Mouse (Mus musculus): Measurements from ENCODE around the gene Tfr2.

DNA sequence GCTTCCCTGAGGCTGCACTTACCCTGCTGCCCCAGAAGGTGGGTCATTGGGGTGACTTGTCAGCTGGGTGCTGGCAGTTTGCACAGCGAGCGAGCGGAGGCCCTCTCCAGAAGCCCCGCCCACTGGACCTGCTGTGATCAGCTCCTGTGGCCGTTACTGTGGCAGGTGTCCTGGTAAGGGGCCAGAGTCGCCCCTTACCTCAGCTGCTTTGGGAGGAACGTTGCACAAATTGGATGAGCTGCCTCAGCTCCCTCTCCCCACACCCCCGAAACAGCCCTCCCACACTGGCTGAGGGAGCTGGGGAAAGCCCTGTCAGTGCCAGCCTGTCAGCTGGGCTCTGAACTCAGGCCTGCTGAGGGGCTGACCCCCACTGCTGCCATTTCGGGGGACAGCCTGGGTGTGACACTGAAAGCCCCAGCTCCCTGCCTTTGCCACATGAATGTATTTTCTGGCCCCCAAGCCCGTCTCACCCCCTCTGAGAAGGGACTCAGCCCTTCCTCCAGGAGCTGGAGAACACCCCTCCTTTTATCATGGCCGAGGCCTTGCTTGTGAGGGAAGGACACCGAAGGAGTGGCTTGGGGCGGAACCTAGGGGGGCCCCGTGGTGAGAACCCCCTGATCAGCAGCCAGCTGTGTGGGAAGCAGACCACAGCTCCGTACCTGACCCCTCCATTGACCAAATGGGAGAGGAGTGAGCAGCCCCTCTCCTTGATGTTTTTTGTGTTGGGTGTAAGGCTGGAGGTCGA is 43.3 kb upstream of the Tfr2 start:
- TF ChIP-seq ZMIZ1 (IDR thresholded peaks at IDR 0.05; ENCODE audit: low read depth, low read length) = no peak
- TF ChIP-seq POLR2A (IDR thresholded peaks at IDR 0.05; ENCODE audit: control insufficient read depth in 1 of 2, insufficient read depth in 1 of 2, low read depth in 1 of 2, low read length in 2 of 2, poor library complexity in 1 of 2) = no peak; a peak in 1 of 4 replicates
- TF ChIP-seq SMC3 (IDR thresholded peaks at IDR 0.05; ENCODE audit: low read depth, low read length) = no peak
- no peak for TF ChIP-seq EP300 (IDR thresholded peaks at IDR 0.05; ENCODE audit: low read depth in 1 of 2, low read length in 2 of 2)
- no peak for TF ChIP-seq USF2 (IDR thresholded peaks at IDR 0.05; ENCODE audit: borderline replicate concordance in 1 of 2, insufficient read depth in 1 of 2, low read depth in 1 of 2, low read length in 2 of 2)
- TF ChIP-seq MEF2A (IDR thresholded peaks at IDR 0.05; ENCODE audit: extremely low read depth, insufficient replicate concordance, low read depth, low read length, poor library complexity, severe bottlenecking) = no peak
- no peak for TF ChIP-seq ZC3H11A (IDR thresholded peaks at IDR 0.05; ENCODE audit: low read depth, low read length)
- TF ChIP-seq NELFE (IDR thresholded peaks at IDR 0.05; ENCODE audit: low read depth, low read length) = no peak
- no peak for TF ChIP-seq ELF1 (IDR thresholded peaks at IDR 0.05; ENCODE audit: low read depth, low read length)
- no peak for TF ChIP-seq ZNF384 (IDR thresholded peaks at IDR 0.05; ENCODE audit: low read depth, low read length)
- TF ChIP-seq GATA1 (IDR thresholded peaks at IDR 0.05; ENCODE audit: low read depth, low read length) = no peak
- TF ChIP-seq CTCF (IDR thresholded peaks at IDR 0.05 in 2 of 3, conservative IDR thresholded peaks at IDR 0.05 in 1 of 3; ENCODE audit: control insufficient read depth in 1 of 3, insufficient read depth in 1 of 3, low read depth in 2 of 3, low read length in 3 of 3, poor library complexity in 1 of 3, severe bottlenecking in 1 of 3) = no peak
- TF ChIP-seq MXI1 (IDR thresholded peaks at IDR 0.05; ENCODE audit: low read depth, low read length) = no peak

Data from MEL (cell line).